Mouse (Mus musculus) forebrain, embryonic 15.5 days (tissue): Measurements from ENCODE around the gene Hmga1b. TPM values are rescaled to one million over a fixed set of nuclear protein-coding genes. Genes with fewer than 3 reads are reported as not detected.
A peak's percentile ranks its signal among the peaks of the same experiment; 100 is the strongest.
"Not testable (repeated sequence)": the region's sequence is repeated elsewhere in the genome, so short reads cannot be mapped to it uniquely, and the experiment has no call there.

Experiments used
- ATAC-seq: fragments of 200-750 bp; cut with Nextera tagmentation; replicated peaks from 2 replicates; pipeline ENCODE4 v1.8.0; 2017; ENCODE audit warnings: mild to moderate bottlenecking, moderate TSS enrichment, moderate library complexity
- H3K27ac ChIP-seq: fragments of 300-500 bp; sonication (generic); replicated peaks from 2 replicates; pipeline ENCODE4 v1.5.1; 2015; ENCODE audit warnings: mild to moderate bottlenecking, inconsistent platforms
- H3K27me3 ChIP-seq: fragments of 300-500 bp; sonication (generic); 2 replicates; pipeline ENCODE4 v1.6.1; 2015; ENCODE audit warnings: inconsistent platforms
- H3K36me3 ChIP-seq: fragments of 300-500 bp; sonication (generic); 2 replicates; pipeline ENCODE4 v1.6.1; 2015; ENCODE audit warnings: mild to moderate bottlenecking, inconsistent platforms
- H3K4me1 ChIP-seq: fragments of 300-500 bp; sonication (generic); 2 replicates; pipeline ENCODE4 v1.6.1; 2015; ENCODE audit warnings: inconsistent platforms
- H3K4me2 ChIP-seq: fragments of 300-500 bp; sonication (generic); replicated peaks from 2 replicates; pipeline ENCODE4 v1.6.1; 2015; ENCODE audit warnings: mild to moderate bottlenecking, inconsistent platforms
- H3K4me3 ChIP-seq: fragments of 300-500 bp; sonication (generic); 2 replicates; pipeline ENCODE4 v1.5.1; 2015; ENCODE audit warnings: mild to moderate bottlenecking, inconsistent platforms
- H3K9ac ChIP-seq: fragments of 300-500 bp; sonication (generic); replicated peaks from 2 replicates; pipeline ENCODE4 v1.6.1; 2015; ENCODE audit warnings: mild to moderate bottlenecking, inconsistent platforms
- H3K9me3 ChIP-seq: fragments of 300-500 bp; sonication (generic); 2 replicates; pipeline ENCODE4 v1.6.1; 2016; ENCODE audit warnings: inconsistent platforms
- WGBS: fragments of 180-500 bp; shearing (Covaris S2); methylation state at CpG from one replicate; pipeline ENCODE4 v1.1.7; 2015; ENCODE audit warnings: mixed read lengths; 5-methylcytosine and 5-hydroxymethylcytosine counted together
- polyA plus RNA-seq: library from polyadenylated mRNA; unstranded; fragments of >200 nt; fragmentation: Nextera tagmentation; extraction: Ambion mirVana; gene quantifications from 2 replicates; pipeline ENCODE4 v1.2.1, GENCODE M21; 2015

The Hmga1b gene
- polyA plus RNA-seq, 1 experiment from 2014 or later = 2.4 TPM

GRCm38 (mm10) chr11:120723509-120723908 is 39.1 kb upstream of the Hmga1b start:
- WGBS = 82% methylated on average over 7 of the region's 7 CpGs
- no peak overlapping the region for H3K9ac ChIP-seq

GRCm38 (mm10) chr11:120726243-120727168 is 36.1 kb upstream of the Hmga1b start:
- peak overlapping the region; percentile 76 for H3K4me2 ChIP-seq
- WGBS = 21% methylated on average over 36 of the region's 36 CpGs
- H3K9me3 ChIP-seq = no peaks in the 10 kb centered on the region
- peak; percentile 42 for ATAC-seq
- no peak overlapping the region for H3K27ac ChIP-seq
- H3K9ac ChIP-seq = peak overlapping the region; percentile 59
- H3K4me1 ChIP-seq = peaks cover 19% of the 10 kb centered on the region
- no peaks in the 10 kb centered on the region for H3K27me3 ChIP-seq
- no peaks in the 10 kb centered on the region for H3K36me3 ChIP-seq
- peak overlapping the region; percentile 56 for H3K4me3 ChIP-seq

More at GRCm38 (mm10) chr11:120723509-120723908, 39.1 kb upstream of the Hmga1b start:
- peaks cover 28% of the 10 kb centered on the region for H3K4me1 ChIP-seq
- no peak for ATAC-seq
- no peaks in the 10 kb centered on the region for H3K9me3 ChIP-seq
- peaks cover 9% of the 10 kb centered on the region; the same call in 1 of the 2 replicates for H3K36me3 ChIP-seq
- no peak overlapping the region for H3K4me3 ChIP-seq
- no peaks in the 10 kb centered on the region for H3K27me3 ChIP-seq
- H3K27ac ChIP-seq = no peak overlapping the region
- H3K4me2 ChIP-seq = no peak overlapping the region

GRCm38 (mm10) chr11:120727169-120727527 is 35.4 kb upstream of the Hmga1b start, which contains the start of gene Dcxr:
Dcxr (minus strand) TSS chr11:120727281.
- Histone ChIP-seq H3K4me2 (peak within 1 kb of the TSS; percentile 76), H3K27ac (no peak within 1 kb of the TSS), H3K4me3 (peak within 1 kb of the TSS; percentile 56), H3K9ac (peak within 1 kb of the TSS; percentile 59), H3K27me3 (no peaks in the 10 kb centered on the region), H3K4me1 (peaks cover 13% of the 10 kb centered on the region), H3K36me3 (no peaks in the 10 kb centered on the region), H3K9me3 (no peaks in the 10 kb centered on the region)
- ATAC-seq = peak; percentile 75
- WGBS = 0% methylated on average over 14 of the region's 14 CpGs

- Histone ChIP-seq H3K9ac (no peak overlapping the region), H3K27ac (no peak overlapping the region), H3K36me3 (no peaks in the 10 kb centered on the region), H3K9me3 (no peaks in the 10 kb centered on the region), H3K4me3 (no peak overlapping the region), H3K4me2 (no peak overlapping the region), H3K4me1 (peaks cover 10% of the 10 kb centered on the region), H3K27me3 (no peaks in the 10 kb centered on the region)
- no peak for ATAC-seq
- 62% methylated on average over 12 of the region's 12 CpGs for WGBS
These were observed 35.0 kb upstream of the Hmga1b start for GRCm38 (mm10) chr11:120727564-120727963.

GRCm38 (mm10) chr11:120728530-120729240 is 33.9 kb upstream of the Hmga1b start:
- Histone ChIP-seq H3K4me3 (no peak overlapping the region), H3K9ac (no peak overlapping the region), H3K9me3 (no peaks in the 10 kb centered on the region), H3K4me2 (no peak overlapping the region), H3K36me3 (no peaks in the 10 kb centered on the region), H3K27me3 (no peaks in the 10 kb centered on the region), H3K27ac (no peak overlapping the region), H3K4me1 (peaks cover 7% of the 10 kb centered on the region)
- ATAC-seq = no peak
- 70% methylated on average over 11 of the region's 11 CpGs for WGBS

GRCm38 (mm10) chr11:120729432-120730050 is 33.1 kb upstream of the Hmga1b start:
- H3K27me3 ChIP-seq, H3K36me3 ChIP-seq, H3K9me3 ChIP-seq, H3K9ac ChIP-seq, H3K4me1 ChIP-seq, H3K27ac ChIP-seq, H3K4me3 ChIP-seq, ATAC-seq: not testable (repeated sequence)
- H3K4me2 ChIP-seq = peak overlapping the region; percentile 19; the same call in 1 of the 2 replicates
- 5% methylated on average over 18 of the region's 21 CpGs for WGBS

- H3K4me1 ChIP-seq = peaks cover 7% of the 10 kb centered on the region
- WGBS = 86% methylated on average over 10 of the region's 10 CpGs
- H3K36me3 ChIP-seq = no peaks in the 10 kb centered on the region
- ATAC-seq = no peak
- H3K27me3 ChIP-seq = no peaks in the 10 kb centered on the region
- H3K9ac ChIP-seq = no peak overlapping the region
- no peak overlapping the region for H3K4me3 ChIP-seq
- no peaks in the 10 kb centered on the region for H3K9me3 ChIP-seq
- H3K4me2 ChIP-seq = no peak overlapping the region
- no peak overlapping the region for H3K27ac ChIP-seq
These were observed 32.2 kb upstream of the Hmga1b start for GRCm38 (mm10) chr11:120730331-120730870.

GRCm38 (mm10) chr11:120731395-120731794 is 31.2 kb upstream of the Hmga1b start:
- Histone ChIP-seq H3K4me1 (peaks cover 7% of the 10 kb centered on the region), H3K36me3 (no peaks in the 10 kb centered on the region), H3K27ac (no peak overlapping the region), H3K9ac (no peak overlapping the region), H3K4me3 (no peak overlapping the region), H3K4me2 (no peak overlapping the region), H3K9me3 (no peaks in the 10 kb centered on the region), H3K27me3 (no peaks in the 10 kb centered on the region)
- no peak for ATAC-seq
- 100% methylated on average over 1 of the region's 1 CpGs for WGBS

- Histone ChIP-seq H3K4me2 (no peak within 1 kb of the TSS), H3K9me3 (no peaks in the 10 kb centered on the region), H3K4me1 (no peaks in the 10 kb centered on the region), H3K9ac (no peak within 1 kb of the TSS), H3K27me3 (no peaks in the 10 kb centered on the region), H3K4me3 (no peak within 1 kb of the TSS), H3K36me3 (no peaks in the 10 kb centered on the region), H3K27ac (no peak within 1 kb of the TSS)
- WGBS = 82% methylated on average over 12 of the region's 12 CpGs
- no peak for ATAC-seq
These were observed 30.5 kb upstream of the Hmga1b start, which contains the start of gene Cbr2 for GRCm38 (mm10) chr11:120731858-120732680. Cbr2 (minus strand) TSS chr11:120732114.

GRCm38 (mm10) chr11:120733521-120733920 is 29.1 kb upstream of the Hmga1b start:
- ATAC-seq = no peak
- no peaks in the 10 kb centered on the region for H3K27me3 ChIP-seq
- no peak overlapping the region for H3K9ac ChIP-seq
- WGBS = 61% methylated on average over 6 of the region's 6 CpGs
- H3K4me2 ChIP-seq = no peak overlapping the region
- H3K9me3 ChIP-seq = no peaks in the 10 kb centered on the region
- H3K27ac ChIP-seq = no peak overlapping the region
- no peaks in the 10 kb centered on the region for H3K4me1 ChIP-seq
- no peaks in the 10 kb centered on the region for H3K36me3 ChIP-seq
- no peak overlapping the region for H3K4me3 ChIP-seq

- H3K4me2 ChIP-seq = no peak overlapping the region
- 74% methylated on average over 6 of the region's 6 CpGs for WGBS
- H3K27me3 ChIP-seq = no peaks in the 10 kb centered on the region
- H3K36me3 ChIP-seq = no peaks in the 10 kb centered on the region
- H3K9ac ChIP-seq = no peak overlapping the region
- ATAC-seq = no peak
- no peak overlapping the region for H3K27ac ChIP-seq
- no peaks in the 10 kb centered on the region for H3K4me1 ChIP-seq
- no peaks in the 10 kb centered on the region for H3K9me3 ChIP-seq
- no peak overlapping the region for H3K4me3 ChIP-seq
These were observed 26.2 kb upstream of the Hmga1b start for GRCm38 (mm10) chr11:120736424-120736823.
